Mouse (Mus musculus) lung, postnatal 0 days (tissue): ENCODE results near the gene Selenoi.

Experiments used
- CTCF ChIP-seq: IDR thresholded peaks from 2 replicates; pipeline ENCODE4 v1.5.1; 2016; ENCODE audit warnings: antibody characterized with exemption, mild to moderate bottlenecking
- EP300 ChIP-seq: IDR thresholded peaks from 2 replicates; pipeline ENCODE4 v1.6.1; 2016; ENCODE audit warnings: antibody characterized with exemption, mild to moderate bottlenecking, control low read depth

GRCm38 (mm10) chr5:30247666-30248065 lies 15.3 kb downstream of the Selenoi start:
- TF ChIP-seq CTCF: peak; percentile 52
- no peak for TF ChIP-seq EP300
